Mouse (Mus musculus) megakaryocyte, embryonic 14.5 days (primary cell): ENCODE measurements around the gene Uba3. TPM values are rescaled to one million over a fixed set of nuclear protein-coding genes. Genes with fewer than 3 reads are reported as not detected.

ENCODE experiments used
- H3K27me3 ChIP-seq: replicated peaks from 2 replicates; pipeline ENCODE3; 2012; ENCODE audit warnings: inconsistent platforms
- H3K36me3 ChIP-seq: replicated peaks from 2 replicates; pipeline ENCODE3; 2012; ENCODE audit warnings: low read length, inconsistent platforms, mixed read lengths
- H3K4me1 ChIP-seq: 2 replicates; pipeline ENCODE4 v1.6.1; 2012; ENCODE audit warnings: inconsistent platforms
- H3K4me3 ChIP-seq: replicated peaks from 2 replicates; pipeline ENCODE3; 2012; ENCODE audit warnings: moderate library complexity, mild to moderate bottlenecking, inconsistent platforms
- H3K9me3 ChIP-seq: 2 replicates; pipeline ENCODE4 v1.6.1; 2012; ENCODE audit warnings: inconsistent platforms
- FLI1 ChIP-seq: IDR thresholded peaks from 2 replicates; pipeline ENCODE4 v1.6.1; 2012; ENCODE audit warnings: low read length, inconsistent platforms, mixed read lengths
- GATA1 ChIP-seq: IDR thresholded peaks from 3 replicates; pipeline ENCODE4 v1.6.1; 2012; ENCODE audit warnings: mixed read lengths, low read length, inconsistent platforms, borderline replicate concordance
- polyA plus RNA-seq: library from polyadenylated mRNA; stranded (reverse); fragments of >175 nt; gene quantifications from 2 replicates; pipeline ENCODE4 v1.2.3, GENCODE M21; 2012; ENCODE audit warnings: low replicate concordance; ENCODE audit not compliant: insufficient read depth

Uba3 gene
- polyA plus RNA-seq, 1 experiment, result 4.7 TPM

DNA sequence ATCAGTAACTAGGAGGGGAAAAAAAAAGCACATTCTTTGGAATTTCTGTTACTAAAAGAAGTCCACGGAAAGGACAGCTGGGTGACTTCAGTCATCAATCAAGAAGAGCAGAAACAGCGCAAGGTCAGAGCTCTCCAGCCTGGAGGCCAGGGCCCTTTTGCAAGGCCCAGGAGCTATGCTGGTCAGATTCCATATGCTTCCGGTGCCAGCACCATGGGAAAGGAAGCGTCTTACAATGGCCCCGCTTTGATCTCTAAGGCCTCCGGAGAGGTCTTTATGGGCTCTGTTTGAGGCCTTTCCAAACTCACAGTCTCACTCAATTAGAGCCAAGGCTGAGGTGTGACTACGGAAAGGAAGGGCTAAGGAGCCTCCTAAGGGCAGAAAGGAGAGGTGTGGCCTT, 61.1 kb downstream of the Uba3 start:
- Histone ChIP-seq H3K4me3 (no peak overlapping the region), H3K4me1 (peaks cover 20% of the 10 kb centered on the region), H3K36me3 (peaks cover 40% of the 10 kb centered on the region), H3K9me3 (peaks cover 12% of the 10 kb centered on the region), H3K27me3 (no peaks in the 10 kb centered on the region)
- TF ChIP-seq FLI1 (no peak), GATA1 (no peak)

DNA sequence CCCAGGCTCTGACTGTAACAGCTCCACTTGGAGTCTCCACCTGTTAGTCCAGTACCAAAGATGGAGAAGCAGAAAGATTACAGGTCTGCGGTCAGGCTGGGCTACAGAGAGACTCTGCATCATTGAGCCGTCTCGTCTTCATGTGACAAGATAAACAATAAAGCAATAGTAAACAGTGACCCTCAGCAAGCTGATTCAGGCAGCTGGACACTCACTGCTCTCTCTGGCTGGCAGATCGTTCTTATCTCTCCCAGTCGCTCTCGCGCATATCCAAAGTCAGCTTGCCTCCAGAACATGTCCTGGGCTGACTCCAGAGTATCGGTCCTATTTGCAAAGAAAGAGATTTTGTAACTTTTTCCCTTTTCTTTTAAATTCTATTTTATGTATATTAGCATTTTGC, 62.8 kb downstream of the Uba3 start:
- H3K27me3 ChIP-seq, result no peaks in the 10 kb centered on the region
- H3K4me1 ChIP-seq, result peaks cover 2% of the 10 kb centered on the region; the same call in 1 of the 2 replicates
- no peak for TF ChIP-seq GATA1
- no peak for TF ChIP-seq FLI1
- no peak overlapping the region for H3K4me3 ChIP-seq
- H3K9me3 ChIP-seq, result peaks cover 12% of the 10 kb centered on the region
- peaks cover 45% of the 10 kb centered on the region for H3K36me3 ChIP-seq

DNA sequence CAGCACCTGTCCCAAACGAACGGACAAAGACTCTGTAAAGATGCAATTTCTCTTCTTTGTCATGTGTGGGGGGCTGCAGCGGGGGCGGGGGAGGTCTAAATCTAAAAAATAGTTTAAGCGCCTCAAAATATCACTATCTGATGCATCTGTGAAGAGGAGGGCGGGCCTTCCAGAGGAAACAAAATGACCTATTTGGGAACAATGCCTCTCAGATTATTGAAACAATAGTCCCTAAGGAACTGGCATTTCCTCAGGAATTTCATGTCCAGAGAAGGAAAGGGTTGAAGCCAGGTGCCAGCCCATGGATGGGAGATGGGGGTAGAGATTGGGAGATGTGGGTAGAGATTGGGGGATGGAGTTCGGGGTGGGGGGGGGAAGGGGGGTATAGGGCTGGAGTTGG, 63.6 kb downstream of the Uba3 start:
- Histone ChIP-seq H3K4me1 (no peaks in the 10 kb centered on the region), H3K36me3 (peaks cover 45% of the 10 kb centered on the region), H3K27me3 (no peaks in the 10 kb centered on the region), H3K4me3 (no peak overlapping the region), H3K9me3 (peaks cover 12% of the 10 kb centered on the region)
- no peak for TF ChIP-seq FLI1
- no peak for TF ChIP-seq GATA1

Other genes starting within 250 kb of the Uba3 start
- gene Fam19a4, start 145.2 kb downstream of the Uba3 start, polyA plus RNA-seq, result not detected in 2 replicates
- 0.21 TPM in 1 of 2 replicates, not detected in the other for gene Eogt, start 56.5 kb downstream of the Uba3 start, polyA plus RNA-seq
- gene Tmf1, start 26.5 kb downstream of the Uba3 start, polyA plus RNA-seq, result 0.52 and 2.5 TPM in 2 replicates
- gene Arl6ip5, start 5.0 kb upstream of the Uba3 start, polyA plus RNA-seq, result 8.1 and 25.3 TPM in 2 replicates
- not detected in 2 replicates for gene Lmod3, start 47.1 kb upstream of the Uba3 start, polyA plus RNA-seq